Mouse (Mus musculus) ovary, adult 10 weeks (tissue): ENCODE measurements around the gene Acot13. TPM values are rescaled to one million over a fixed set of nuclear protein-coding genes. Genes with fewer than 3 reads are reported as not detected.

ENCODE experiments used
- polyA plus RNA-seq: library from polyadenylated mRNA; stranded (reverse); fragments of 350-450 nt; fragmentation: Illumina TruSeq; extraction: RNeasy Lipid Tissue Mini Kit (QIAGEN cat#74804); gene quantifications from one replicate; pipeline ENCODE4 v1.2.3, GENCODE M21; 2014

Gene Acot13
- polyA plus RNA-seq: 58.9 TPM

DNA sequence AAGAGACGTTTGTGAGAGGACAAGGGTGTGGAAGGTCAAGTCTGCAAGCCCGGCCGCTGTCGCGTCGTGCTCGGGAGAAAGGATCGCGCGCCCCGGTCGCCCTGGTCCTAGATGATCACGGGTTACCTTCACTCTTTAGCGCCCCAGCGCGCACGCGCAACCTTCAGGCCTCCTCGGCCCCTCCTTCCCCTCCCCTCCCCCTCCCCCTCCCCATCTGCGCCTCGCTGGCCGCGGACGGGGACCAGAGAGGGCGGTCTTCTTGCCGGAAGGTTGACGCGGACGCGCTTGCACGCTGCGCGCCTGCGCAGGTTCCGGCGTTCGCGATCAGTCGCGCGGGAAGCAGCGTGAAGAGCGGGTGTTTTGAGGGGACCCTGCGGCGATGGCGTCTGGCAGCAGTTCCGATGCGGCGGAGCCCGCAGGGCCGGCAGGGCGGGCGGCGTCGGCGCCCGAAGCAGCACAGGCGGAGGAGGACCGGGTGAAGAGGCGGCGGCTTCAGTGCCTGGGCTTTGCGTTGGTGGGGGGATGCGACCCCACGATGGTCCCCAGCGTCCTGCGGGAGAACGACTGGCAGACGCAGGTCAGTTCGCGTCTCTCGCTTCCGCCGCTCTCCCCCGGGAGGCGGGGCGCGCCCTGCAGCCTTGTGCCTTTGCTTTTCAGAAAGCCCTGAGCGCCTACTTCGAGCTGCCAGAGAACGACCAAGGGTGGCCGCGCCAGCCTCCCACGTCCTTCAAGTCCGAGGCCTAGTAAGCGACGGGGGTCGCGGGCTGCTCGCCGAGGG, at the start of gene Acot13, which contains the start of gene Tdp2:
Gene Acot13, minus strand, starts transcription at position 188 of the 778 bp plus-strand sequence.
Gene Tdp2, plus strand, starts transcription at position 327 of the 778 bp plus-strand sequence.

DNA sequence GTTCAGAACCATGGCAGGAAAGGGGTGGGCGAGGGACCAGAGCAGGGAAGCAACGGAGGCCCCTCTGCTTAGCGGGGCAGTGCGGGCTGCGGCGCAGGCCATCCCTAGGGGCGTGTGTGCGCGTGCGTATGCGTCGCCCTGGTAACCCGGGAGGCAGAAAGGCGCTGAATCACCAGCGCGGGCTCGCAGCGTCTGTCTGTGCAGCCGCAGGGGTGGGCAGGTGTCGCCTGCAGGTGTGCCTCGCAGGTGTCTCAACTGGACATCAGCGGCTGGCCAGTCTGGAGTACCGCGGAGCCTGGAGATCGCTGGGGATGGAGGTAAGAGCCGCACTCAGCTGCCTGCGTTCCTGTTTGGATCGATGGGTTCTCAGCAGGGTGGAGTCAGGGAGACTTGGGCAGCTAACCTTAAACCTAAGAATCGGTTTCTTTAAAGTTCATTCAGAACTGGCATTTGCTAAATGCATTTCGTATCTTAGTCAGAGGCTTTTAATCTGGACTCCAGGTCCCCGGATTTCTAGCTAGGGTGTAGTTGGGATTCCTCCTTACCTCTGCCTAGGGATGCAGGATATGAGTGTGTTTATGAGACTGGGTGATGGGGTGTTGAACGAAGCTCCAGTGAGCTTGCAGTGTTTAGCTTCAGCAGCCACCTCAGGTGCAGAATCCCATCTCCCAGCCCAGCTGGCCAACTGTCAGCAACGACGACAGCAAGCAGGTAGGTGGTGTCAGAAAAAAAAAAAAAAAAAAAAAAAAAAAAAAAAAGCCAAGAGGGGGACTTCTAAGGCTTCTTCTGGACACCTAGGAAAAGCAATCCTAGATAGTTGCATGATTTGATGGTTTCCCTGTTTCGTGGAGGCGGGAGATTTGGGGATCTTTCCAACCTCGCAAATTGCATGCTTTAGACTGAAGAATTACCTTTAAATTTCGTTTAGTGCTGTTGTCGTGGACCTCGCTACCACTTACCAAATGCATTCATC, 13.9 kb upstream of the Acot13 start, which contains the start of gene D130043K22Rik:
Gene D130043K22Rik, plus strand, starts transcription at position 153 of the 973 bp plus-strand sequence.

DNA sequence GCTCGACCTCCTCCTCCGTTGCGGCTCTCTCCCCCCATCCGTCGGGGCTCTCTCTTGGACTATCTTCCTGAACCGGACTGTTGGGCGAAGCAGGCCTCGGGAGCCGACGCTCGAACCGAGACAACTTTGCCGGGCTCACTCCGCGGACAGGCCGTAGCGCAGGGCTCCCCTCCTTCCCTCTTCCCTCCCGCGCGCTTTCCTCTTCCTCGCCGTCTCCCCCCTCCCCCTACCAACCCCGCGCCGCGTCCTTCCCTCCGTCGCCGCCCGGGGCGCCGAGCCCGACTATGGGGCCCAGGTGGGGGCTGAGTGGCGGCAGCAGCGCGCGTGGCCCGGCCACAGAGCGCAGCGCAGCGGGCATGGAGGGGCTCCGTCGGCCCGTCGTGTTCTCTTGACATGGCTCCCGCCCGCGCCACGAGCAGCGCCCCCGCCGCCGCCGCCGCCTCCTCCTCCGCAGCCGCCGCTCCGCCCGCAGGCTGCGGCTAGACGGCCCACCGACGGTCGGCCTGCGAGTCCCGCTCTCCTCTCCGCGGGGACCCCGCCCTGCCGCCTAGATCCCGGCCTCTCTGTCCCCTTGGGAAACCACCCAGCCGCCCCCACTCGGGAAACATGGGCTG, 29.9 kb downstream of the Acot13 start, which contains the start of gene BC005537:
Gene BC005537, plus strand, starts transcription at position 350 of the 614 bp plus-strand sequence.

Other genes starting within 250 kb of the Acot13 start
- gene Ripor2, start 249.4 kb downstream of the Acot13 start, polyA plus RNA-seq: 4.8 TPM
- not detected for gene Armh2, start 90.3 kb downstream of the Acot13 start, polyA plus RNA-seq
- gene Gmnn, start 69.6 kb downstream of the Acot13 start, polyA plus RNA-seq: 40.4 TPM
- gene BC005537, start 29.9 kb downstream of the Acot13 start, polyA plus RNA-seq: 311 TPM
- 119 TPM for gene Tdp2, start 139 bp upstream of the Acot13 start, polyA plus RNA-seq
- gene D130043K22Rik, start 13.6 kb upstream of the Acot13 start, polyA plus RNA-seq: 0.74 TPM
- gene Aldh5a1, start 106.1 kb upstream of the Acot13 start, polyA plus RNA-seq: 18.3 TPM
- 1.1 TPM for gene Gpld1, start 111.6 kb upstream of the Acot13 start, polyA plus RNA-seq
- gene Mrs2, start 188.8 kb upstream of the Acot13 start, polyA plus RNA-seq: 31.6 TPM
- gene Dcdc2a, start 224.5 kb upstream of the Acot13 start, polyA plus RNA-seq: 2.5 TPM